Mouse (Mus musculus): ENCODE results near the gene Pyroxd1. TPM values are rescaled to one million over a fixed set of nuclear protein-coding genes. Genes with fewer than 3 reads are reported as not detected.
A peak's percentile ranks its signal among the peaks of the same experiment; 100 is the strongest.

The Pyroxd1 gene
- total RNA-seq, 2 experiments from 2014 or later = 16.1 to 17.6 TPM

GRCm38 (mm10) chr6:142367565-142367964 is 22.1 kb downstream of the Pyroxd1 start:
- DNase-seq (ENCODE audit: low spot score in 2 of 2) = no peak

- DNase-seq (ENCODE audit: low spot score in 2 of 2) = no peak
Measured at GRCm38 (mm10) chr6:142369568-142369967, 24.1 kb downstream of the Pyroxd1 start.

GRCm38 (mm10) chr6:142377081-142377480 is 31.6 kb downstream of the Pyroxd1 start:
- no peak for DNase-seq (ENCODE audit: low spot score in 2 of 2)

DNA sequence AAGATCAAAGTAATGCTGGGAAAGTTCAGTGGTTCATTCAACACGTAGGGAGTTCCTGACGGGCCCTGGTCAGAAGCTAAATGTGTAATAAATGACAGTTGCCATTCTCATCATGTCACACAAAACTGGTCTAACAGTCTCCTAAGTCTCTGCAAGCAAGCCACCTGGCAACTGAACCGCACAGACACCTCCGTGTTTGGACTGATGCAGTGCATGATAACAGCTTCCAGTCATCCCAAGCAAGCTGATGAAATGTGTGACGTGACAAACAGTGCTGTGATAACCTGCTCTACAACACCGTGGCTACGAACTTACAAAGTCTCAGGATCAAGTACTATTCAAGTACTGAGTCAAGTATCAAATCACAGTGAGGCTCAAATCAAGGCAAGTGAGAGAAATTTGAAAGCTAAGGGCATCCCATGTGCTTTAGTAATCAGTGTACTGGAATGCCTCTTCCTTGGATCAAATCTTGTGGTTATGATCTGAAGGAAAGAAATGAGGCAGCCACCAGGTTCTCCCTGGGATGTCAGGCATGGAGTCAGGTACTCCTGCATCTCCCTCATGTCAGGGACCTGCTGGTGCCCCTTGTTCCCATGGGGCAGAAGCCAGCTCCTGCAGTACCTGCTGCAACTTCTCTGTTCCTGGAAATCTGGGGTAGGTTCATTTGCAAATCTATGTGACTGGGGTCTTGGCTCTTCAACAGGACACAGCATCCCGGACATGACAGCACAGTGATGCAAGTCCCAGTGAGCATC is 33.3 kb downstream of the Pyroxd1 start:
- DNase-seq (ENCODE audit: low spot score in 2 of 2) = no peak

- DNase-seq (ENCODE audit: low spot score in 2 of 2) = no peak
Measured at GRCm38 (mm10) chr6:142379961-142380360, 34.5 kb downstream of the Pyroxd1 start.

- DNase-seq (ENCODE audit: low spot score in 2 of 2) = no peak
Measured at GRCm38 (mm10) chr6:142381615-142382014, 36.2 kb downstream of the Pyroxd1 start.

GRCm38 (mm10) chr6:142384521-142384920 is 39.1 kb downstream of the Pyroxd1 start:
- no peak for DNase-seq (ENCODE audit: low spot score in 2 of 2)

GRCm38 (mm10) chr6:142386285-142387010 is 41.0 kb downstream of the Pyroxd1 start:
- no peak for DNase-seq (ENCODE audit: low spot score in 2 of 2)

- peak; percentile 98 to 99 for DNase-seq (ENCODE audit: low spot score in 2 of 2)
Measured at GRCm38 (mm10) chr6:142387011-142387754, 41.7 kb downstream of the Pyroxd1 start, which contains the start of the genes Recql and Golt1b. Gene Recql (minus strand): TSS chr6:142387087. Gene Golt1b (plus strand): TSS chr6:142387221.

- no peak for DNase-seq (ENCODE audit: low spot score in 2 of 2)
Measured at GRCm38 (mm10) chr6:142387755-142388271, 42.4 kb downstream of the Pyroxd1 start.

GRCm38 (mm10) chr6:142389101-142389500 is 43.6 kb downstream of the Pyroxd1 start:
- no peak for DNase-seq (ENCODE audit: low spot score in 2 of 2)

GRCm38 (mm10) chr6:142392312-142392711 is 46.9 kb downstream of the Pyroxd1 start:
- no peak for DNase-seq (ENCODE audit: low spot score in 2 of 2)

- peak in 1 of 2 experiments; percentile 9 for DNase-seq (ENCODE audit: low spot score in 2 of 2)
Measured at GRCm38 (mm10) chr6:142394669-142395068, 49.2 kb downstream of the Pyroxd1 start.

DNA sequence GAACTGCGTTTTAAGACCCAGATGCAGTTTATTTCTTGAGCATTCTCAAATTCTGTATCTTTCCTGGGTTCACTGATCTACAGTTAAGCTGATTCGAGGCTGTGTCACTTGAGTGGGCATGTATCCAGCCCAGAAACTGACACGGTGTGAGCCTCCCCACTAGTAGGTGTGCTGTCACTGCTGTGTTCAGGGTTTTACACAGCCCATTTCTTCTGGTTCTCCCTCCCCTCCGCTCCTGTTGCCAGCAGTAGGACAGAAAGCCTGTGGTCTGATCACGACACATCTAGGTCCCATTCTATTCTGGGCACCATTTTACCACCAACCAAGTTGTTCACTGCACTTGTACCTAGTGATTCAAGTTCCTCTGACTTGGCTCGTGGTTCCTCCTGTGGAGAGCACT is 50.3 kb downstream of the Pyroxd1 start:
- no peak for DNase-seq (ENCODE audit: low spot score in 2 of 2)

DNA sequence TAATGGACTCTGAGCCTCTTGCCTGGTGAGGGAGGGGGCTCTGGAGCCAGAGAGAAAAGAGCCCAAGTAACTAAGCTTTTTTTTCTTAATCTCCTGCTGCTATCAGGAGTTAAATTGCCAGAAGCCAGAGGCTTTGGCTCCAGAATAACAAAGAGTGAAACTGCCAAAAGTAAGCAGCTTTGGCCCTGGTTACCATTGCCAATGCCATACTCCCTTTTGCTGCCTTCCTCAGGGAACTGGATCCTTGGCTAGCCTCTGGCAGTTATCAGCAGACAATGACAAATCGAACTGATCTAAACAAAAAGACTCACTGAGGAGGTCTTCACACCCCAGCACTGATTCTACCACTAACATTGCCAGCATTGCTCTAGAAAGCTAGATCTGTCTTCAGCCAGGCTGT is 65.7 kb downstream of the Pyroxd1 start:
- no peak for DNase-seq (ENCODE audit: low spot score in 2 of 2)

Other genes with a start within 250 kb of the Pyroxd1 start
- gene Slco1a6, start 137.1 kb upstream of the Pyroxd1 start, total RNA-seq (2021) = under 1 TPM in 1 of 2 experiments, not detected in 1; 0.87 TPM
- gene Iapp, start 47.2 kb upstream of the Pyroxd1 start, total RNA-seq (2021) = not detected
- gene Slco1a5, start 22.7 kb upstream of the Pyroxd1 start, total RNA-seq (2021) = not detected
- 10 to 100 TPM; 22.1 to 23.1 TPM for gene Recql, start 41.4 kb downstream of the Pyroxd1 start, total RNA-seq (2021)
- gene Golt1b, start 41.6 kb downstream of the Pyroxd1 start, total RNA-seq (2021) = 10 to 100 TPM; 35.7 to 36.1 TPM
- 1 to 10 TPM; 1.6 to 2.0 TPM for gene Spx, start 67.8 kb downstream of the Pyroxd1 start, total RNA-seq (2021)
- gene Gys2, start 127.5 kb downstream of the Pyroxd1 start, total RNA-seq (2021) = not detected
- 100 to 1,000 TPM; 874 to 889 TPM for gene Ldhb, start 162.3 kb downstream of the Pyroxd1 start, total RNA-seq (2021)
- 1 to 10 TPM; 2.3 to 2.5 TPM for gene Kcnj8, start 226.0 kb downstream of the Pyroxd1 start, total RNA-seq (2021)

Measured in left cerebral cortex, adult 18-20 months (tissue).